Mouse (Mus musculus) right cerebral cortex, adult 2 months (tissue): ENCODE results near the gene Tnfaip8l1.

ENCODE experiments used
- DNase-seq, 2 experiments: peaks; one replicate each; pipeline ENCODE4 v3.0.0; 2021 to 2022; ENCODE audit warnings: low spot score in 2 of 2

The Tnfaip8l1 gene

GRCm38 (mm10) chr17:56162231-56162774 lies at the start of gene Tnfaip8l1:
TSS of gene Tnfaip8l1 (plus strand) at chr17:56162477.
- DNase-seq, result peak; percentile 96 to 98

GRCm38 (mm10) chr17:56112743-56113142 lies 49.5 kb upstream of the Tnfaip8l1 start:
- no peak for DNase-seq

- no peak for DNase-seq
Observed at GRCm38 (mm10) chr17:56116193-56116592, 46.1 kb upstream of the Tnfaip8l1 start.

- no peak for DNase-seq
Observed at GRCm38 (mm10) chr17:56117251-56117710, 45.0 kb upstream of the Tnfaip8l1 start, which contains the start of gene Plin5. TSS of gene Plin5 (minus strand) at chr17:56117596.

- no peak for DNase-seq
Observed at GRCm38 (mm10) chr17:56119431-56119830, 42.8 kb upstream of the Tnfaip8l1 start.

GRCm38 (mm10) chr17:56119981-56120880 lies 42.0 kb upstream of the Tnfaip8l1 start:
- DNase-seq, result no peak

GRCm38 (mm10) chr17:56121826-56122225 lies 40.5 kb upstream of the Tnfaip8l1 start, which contains the start of gene Lrg1:
TSS of gene Lrg1 (minus strand) at chr17:56122001.
- no peak for DNase-seq

- no peak for DNase-seq
Observed at GRCm38 (mm10) chr17:56123161-56123560, 39.1 kb upstream of the Tnfaip8l1 start.

- DNase-seq, result no peak
Observed at GRCm38 (mm10) chr17:56123681-56124340, 38.5 kb upstream of the Tnfaip8l1 start.

- peak in 1 of 2 experiments; percentile 62 for DNase-seq
Observed at GRCm38 (mm10) chr17:56124377-56125275, 37.7 kb upstream of the Tnfaip8l1 start.

GRCm38 (mm10) chr17:56125276-56125630 lies 37.0 kb upstream of the Tnfaip8l1 start:
- DNase-seq, result no peak

GRCm38 (mm10) chr17:56126175-56126574 lies 36.1 kb upstream of the Tnfaip8l1 start:
- DNase-seq, result no peak

GRCm38 (mm10) chr17:56128246-56128645 lies 34.0 kb upstream of the Tnfaip8l1 start:
- no peak for DNase-seq

- DNase-seq, result no peak
Observed at GRCm38 (mm10) chr17:56131136-56131535, 31.1 kb upstream of the Tnfaip8l1 start.

GRCm38 (mm10) chr17:56131814-56132213 lies 30.5 kb upstream of the Tnfaip8l1 start:
- peak; percentile 67 to 68 for DNase-seq

- peak in 1 of 2 experiments; percentile 65 for DNase-seq
Observed at GRCm38 (mm10) chr17:56132661-56133060, 29.6 kb upstream of the Tnfaip8l1 start.

GRCm38 (mm10) chr17:56133457-56134363 lies 28.6 kb upstream of the Tnfaip8l1 start:
- no peak for DNase-seq

GRCm38 (mm10) chr17:56134463-56134971 lies 27.8 kb upstream of the Tnfaip8l1 start:
- DNase-seq, result no peak

- no peak for DNase-seq
Observed at GRCm38 (mm10) chr17:56136558-56136957, 25.7 kb upstream of the Tnfaip8l1 start.
